ENCODE assay signal across 8 mouse cellular contexts in genomic region chr14:20181466-20181921, GRCm38 (mm10). TPM values are rescaled to one million over a fixed set of nuclear protein-coding genes. Genes with fewer than 3 reads are reported as not detected.
DNase-seq lines count a peak whose midpoint lies in the region; ATAC-seq and TF ChIP-seq lines count a peak whose summit lies in the region.

TSS of gene Kcnk5 (minus strand) at chr14:20181809.

- peak; percentile 96 to 99 for TF ChIP-seq POLR2A in MEL (IDR thresholded peaks at IDR 0.05; ENCODE audit: control insufficient read depth in 1 of 2, insufficient read depth in 1 of 2, low read depth in 1 of 2, low read length in 2 of 2, poor library complexity in 1 of 2)

- TF ChIP-seq RAD21 in MEL (IDR thresholded peaks at IDR 0.05; ENCODE audit: low read depth, low read length) = no peak

- under 1% methylated on average over 36 of the region's 36 CpGs for WGBS in hindbrain, embryonic 10.5 days
- WGBS in lung, embryonic 16.5 days = under 1% methylated on average over 36 of the region's 36 CpGs

- H3K4me2 ChIP-seq in lung, embryonic 16.5 days (ENCODE audit: low read depth, low read length) = peak within 1 kb of the TSS; percentile 81

- H3K9me3 ChIP-seq in MEL (replicated peaks; ENCODE audit: insufficient read depth, low read length) = no peaks in the 10 kb centered on the region
- H3K9me3 ChIP-seq in hindbrain, embryonic 10.5 days = no peaks in the 10 kb centered on the region
- H3K9me3 ChIP-seq in lung, embryonic 16.5 days (ENCODE audit: control insufficient read depth, low read length) = no peaks in the 10 kb centered on the region

- H3K4me3 ChIP-seq in MEL (ENCODE audit: control insufficient read depth in 1 of 2, insufficient read depth in 1 of 2, low read depth in 2 of 2, low read length in 2 of 2) = peak within 1 kb of the TSS; percentile 50 to 84
- peak within 1 kb of the TSS; percentile 69 for H3K4me3 ChIP-seq in hindbrain, embryonic 10.5 days
- H3K4me3 ChIP-seq in lung, embryonic 16.5 days (ENCODE audit: low read length) = peak within 1 kb of the TSS; percentile 62

- peaks cover 0 to 21% of the 10 kb centered on the region in 2 experiments; a peak in 2 of 4 replicates for H3K36me3 ChIP-seq in MEL (ENCODE audit: control insufficient read depth in 1 of 2, insufficient read depth in 2 of 2, low read length in 2 of 2)
- H3K36me3 ChIP-seq in hindbrain, embryonic 10.5 days = 0 out of 2 replicates have a peak, but pooled peaks cover 6% of the 10 kb centered on the region
- no peaks in the 10 kb centered on the region for H3K36me3 ChIP-seq in lung, embryonic 16.5 days (ENCODE audit: control insufficient read depth, insufficient read depth, low read length)

- peak; percentile 95 for DNase-seq in MEL (ENCODE audit: low read depth, low spot score)
- DNase-seq in cerebellum, adult 9-11 months = peak; percentile 27
- DNase-seq in frontal cortex, adult 2 months (ENCODE audit: extremely low spot score in 1 of 2, low spot score in 1 of 2) = peak; percentile 19 to 68
- peak; percentile 94 for DNase-seq in hindbrain, embryonic 10.5 days (ENCODE audit: low spot score)
- peak; percentile 35 for DNase-seq in layer of hippocampus, adult 9-10 months (ENCODE audit: low spot score)
- peak; percentile 82 for DNase-seq in ovary, adult 18-20 months (ENCODE audit: low spot score)
- peak; percentile 90 for DNase-seq in thymus, postnatal 0 days (ENCODE audit: low spot score)

- peak; percentile 94 for ATAC-seq in lung, embryonic 16.5 days (ENCODE audit: low read depth)

- TF ChIP-seq CTCF in MEL (IDR thresholded peaks at IDR 0.05 in 2 of 3, conservative IDR thresholded peaks at IDR 0.05 in 1 of 3; ENCODE audit: control insufficient read depth in 1 of 3, insufficient read depth in 1 of 3, low read depth in 2 of 3, low read length in 3 of 3, poor library complexity in 1 of 3, severe bottlenecking in 1 of 3) = no peak

- H3K4me1 ChIP-seq in MEL (ENCODE audit: control insufficient read depth in 1 of 2, insufficient read depth in 2 of 2, low read length in 2 of 2) = peaks cover 2 to 23% of the 10 kb centered on the region in 2 experiments; a peak in 3 of 4 replicates
- H3K4me1 ChIP-seq in hindbrain, embryonic 10.5 days (replicated peaks) = peaks cover 68% of the 10 kb centered on the region
- peaks cover 27% of the 10 kb centered on the region for H3K4me1 ChIP-seq in lung, embryonic 16.5 days (replicated peaks; ENCODE audit: control insufficient read depth, insufficient read depth, low read length)

- H3K27me3 ChIP-seq in MEL (ENCODE audit: control insufficient read depth in 1 of 2, insufficient read depth in 2 of 2, low read length in 2 of 2) = no peaks in the 10 kb centered on the region
- H3K27me3 ChIP-seq in hindbrain, embryonic 10.5 days (ENCODE audit: insufficient read depth, poor library complexity, severe bottlenecking) = 0 out of 2 replicates have a peak, but pooled peaks cover 12% of the 10 kb centered on the region
- no peaks in the 10 kb centered on the region for H3K27me3 ChIP-seq in lung, embryonic 16.5 days (ENCODE audit: control insufficient read depth, insufficient read depth, low read depth, low read length)

- H3K27ac ChIP-seq in MEL (ENCODE audit: control insufficient read depth, low read depth, low read length) = peak within 1 kb of the TSS; percentile 61
- peak within 1 kb of the TSS; percentile 90 for H3K27ac ChIP-seq in hindbrain, embryonic 10.5 days
- H3K27ac ChIP-seq in lung, embryonic 16.5 days (ENCODE audit: low read length) = 0 out of 2 replicates have a peak within 1 kb of the TSS, but pooled peaks have one; percentile 31

- peaks cover 25% of the 10 kb centered on the region for H3K79me2 ChIP-seq in MEL (ENCODE audit: control insufficient read depth, insufficient read depth, low read length, poor library complexity)

- TF ChIP-seq EP300 in MEL (IDR thresholded peaks at IDR 0.05; ENCODE audit: low read depth in 1 of 2, low read length in 2 of 2) = no peak

- H3K9ac ChIP-seq in MEL (ENCODE audit: control insufficient read depth, low read depth, low read length, poor library complexity, severe bottlenecking) = peak within 1 kb of the TSS; percentile 93
- H3K9ac ChIP-seq in lung, embryonic 16.5 days (ENCODE audit: low read length) = peak within 1 kb of the TSS; percentile 64

TF ChIP-seq in MEL, 35 proteins besides CTCF, POLR2A, EP300 and RAD21:
- TF ChIP-seq MXI1 (IDR thresholded peaks at IDR 0.05; ENCODE audit: low read depth, low read length) (peak; percentile 94), E2F4 (IDR thresholded peaks at IDR 0.05; ENCODE audit: borderline replicate concordance, low read depth, low read length) (peak; percentile 16; the same call in 1 of the 2 replicates), POLR2AphosphoS5 (IDR thresholded peaks at IDR 0.05; ENCODE audit: borderline replicate concordance, low read depth, low read length) (no peak; the same call in 1 of the 2 replicates), MYB (IDR thresholded peaks at IDR 0.05; ENCODE audit: low read depth, low read length) (no peak), NELFE (IDR thresholded peaks at IDR 0.05; ENCODE audit: low read depth, low read length) (peak; percentile 96), TAL1 (IDR thresholded peaks at IDR 0.05; ENCODE audit: low read length) (no peak), KAT2A (conservative IDR thresholded peaks at IDR 0.05; ENCODE audit: low read depth, low read length) (no peak), MAX (IDR thresholded peaks at IDR 0.05; ENCODE audit: low read length) (peak; percentile 79), TBP (IDR thresholded peaks at IDR 0.05; ENCODE audit: low read depth, low read length) (peak; percentile 83), POLR2AphosphoS2 (IDR thresholded peaks at IDR 0.05; ENCODE audit: low read length) (peak; percentile 86), ETS1 (IDR thresholded peaks at IDR 0.05; ENCODE audit: low read depth, low read length) (peak; percentile 39; the same call in 1 of the 2 replicates), USF1 (IDR thresholded peaks at IDR 0.05; ENCODE audit: low read depth, low read length) (peak; percentile 44; the same call in 1 of the 2 replicates), MAZ (IDR thresholded peaks at IDR 0.05; ENCODE audit: low read depth, low read length) (peak; percentile 5; the same call in 1 of the 2 replicates), SIN3A (IDR thresholded peaks at IDR 0.05; ENCODE audit: low read length) (peak; percentile 73), MYC (IDR thresholded peaks at IDR 0.05; ENCODE audit: low read depth, low read length) (peak; percentile 88), ZMIZ1 (IDR thresholded peaks at IDR 0.05; ENCODE audit: low read depth, low read length) (peak; percentile 94), TCF12 (IDR thresholded peaks at IDR 0.05; ENCODE audit: low read depth, low read length) (peak; percentile 16; the same call in 1 of the 2 replicates), NRF1 (IDR thresholded peaks at IDR 0.05; ENCODE audit: insufficient read depth, low read depth, low read length, poor library complexity, severe bottlenecking) (peak; percentile 84), USF2 (IDR thresholded peaks at IDR 0.05; ENCODE audit: borderline replicate concordance in 1 of 2, insufficient read depth in 1 of 2, low read depth in 1 of 2, low read length in 2 of 2) (no peak)

RNA-seq across cellular contexts. Expression of gene Kcnk5, which starts in this region (rescaled TPM):
- total RNA-seq in MEL (2012; rRNA removed) = 6.7 and 10.9 TPM in 2 replicates
- polyA plus RNA-seq in MEL (2012; ENCODE audit: insufficient read depth in 1 of 2, insufficient read length in 2 of 2, low read depth in 1 of 2, low replicate concordance in 2 of 2, missing spikeins in 1 of 2) = 1 to 10 TPM in 1 of 2 experiments, not detected in 1; 9.3 TPM
- polyA plus RNA-seq in frontal cortex, adult 2 months (2012; rRNA removed) = 0.80 and 0.86 TPM in 2 replicates
- polyA plus RNA-seq in hindbrain, embryonic 10.5 days (2016; fragmentation: Nextera tagmentation; extraction: Ambion mirVana) = 12.4 and 13.5 TPM in 2 replicates
- 13.7 and 14.2 TPM in 2 replicates for polyA plus RNA-seq in lung, embryonic 16.5 days (2015; fragmentation: Nextera tagmentation; extraction: Ambion mirVana)
- 7.1 and 8.2 TPM in 2 replicates for polyA plus RNA-seq in thymus, postnatal 0 days (2015; fragmentation: Nextera tagmentation; extraction: Ambion mirVana)

Comparison
In these comparisons a context has a peak if more than half of its experiments do, and no peak if none do; other contexts are left out.
1. Peak in every context shown above with its lines: DNase-seq, ATAC-seq, H3K4me3 ChIP-seq and H3K27ac ChIP-seq.
2. Peak in DNase-seq in frontal cortex, adult 2 months; RNA of the gene not detected or under 1 TPM.
3. DNase-seq: peak in every context shown above with its lines; median percentile 95 in MEL; 94 in hindbrain, embryonic 10.5 days; 90 in thymus, postnatal 0 days; 82 in ovary, adult 18-20 months; 44 in frontal cortex, adult 2 months; 35 in layer of hippocampus, adult 9-10 months; 27 in cerebellum, adult 9-11 months.
4. H3K27ac ChIP-seq: peak in every context shown above with its lines; median percentile 90 in hindbrain, embryonic 10.5 days; 61 in MEL; 31 in lung, embryonic 16.5 days.